Mouse (Mus musculus): ENCODE measurements around the gene Tcerg1l. TPM values are rescaled to one million over a fixed set of nuclear protein-coding genes. Genes with fewer than 3 reads are reported as not detected.

The Tcerg1l gene
- total RNA-seq, 4 experiments from 2014 or later = not detected

DNA sequence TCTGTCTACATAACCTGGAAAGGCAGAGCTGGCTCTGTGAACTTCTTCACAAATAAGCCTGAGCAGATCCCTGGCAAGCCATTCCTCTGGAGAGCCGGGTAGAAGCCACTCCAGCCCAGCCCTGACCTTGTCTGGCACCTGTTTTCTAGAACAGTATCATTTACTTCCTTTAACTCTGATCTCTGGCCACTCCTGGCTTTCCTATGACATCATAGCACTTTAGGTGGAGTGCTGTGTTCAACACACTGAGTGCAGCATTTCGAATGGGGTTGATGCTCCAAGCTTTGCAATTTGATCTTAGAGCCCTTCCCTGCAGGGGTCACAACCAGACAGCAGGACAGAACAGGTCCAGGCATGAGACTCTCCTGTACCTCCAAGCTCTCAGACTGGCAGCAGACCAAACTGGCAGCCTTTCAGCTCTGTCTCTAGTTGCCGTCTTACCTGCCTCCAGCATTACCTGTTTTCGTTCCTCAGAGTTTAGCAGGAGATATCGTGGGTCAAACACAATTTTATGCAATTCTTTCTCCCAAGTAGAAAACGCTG lies 179.9 kb downstream of the Tcerg1l start:
- DNase-seq (ENCODE audit: low spot score in 2 of 2) = no peak

DNA sequence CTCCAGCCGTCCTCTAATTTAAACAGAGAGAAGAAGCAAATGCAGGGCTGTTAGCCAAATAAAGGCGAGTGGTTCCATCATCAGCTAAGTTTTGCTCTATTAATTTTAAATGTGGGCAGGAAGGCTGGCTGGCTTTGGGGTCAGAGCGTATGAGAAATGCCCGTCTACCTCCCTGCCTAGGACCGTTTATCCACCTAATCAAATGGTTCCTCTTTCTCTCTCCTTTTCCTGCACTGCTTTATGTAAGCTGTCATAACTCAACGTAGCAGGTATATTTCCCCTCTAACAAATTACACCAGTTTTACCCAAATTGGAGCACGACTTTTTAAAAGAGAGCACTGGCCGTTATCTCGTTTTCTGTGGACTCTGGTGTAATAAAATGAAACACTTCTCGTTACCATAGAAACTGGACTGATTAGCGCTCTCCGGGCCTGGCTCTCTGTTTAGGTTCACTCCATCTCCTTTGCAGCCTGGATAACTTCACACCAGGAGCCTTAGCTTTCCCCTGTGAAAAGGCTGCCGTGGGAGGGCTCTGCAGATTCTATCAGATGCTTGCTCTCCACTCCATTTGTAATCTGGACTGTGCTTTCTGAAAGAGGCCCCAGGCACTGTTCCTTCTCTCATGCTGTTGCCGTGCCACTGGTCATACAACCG lies 182.2 kb downstream of the Tcerg1l start:
- DNase-seq (ENCODE audit: low spot score in 2 of 2) = no peak

DNA sequence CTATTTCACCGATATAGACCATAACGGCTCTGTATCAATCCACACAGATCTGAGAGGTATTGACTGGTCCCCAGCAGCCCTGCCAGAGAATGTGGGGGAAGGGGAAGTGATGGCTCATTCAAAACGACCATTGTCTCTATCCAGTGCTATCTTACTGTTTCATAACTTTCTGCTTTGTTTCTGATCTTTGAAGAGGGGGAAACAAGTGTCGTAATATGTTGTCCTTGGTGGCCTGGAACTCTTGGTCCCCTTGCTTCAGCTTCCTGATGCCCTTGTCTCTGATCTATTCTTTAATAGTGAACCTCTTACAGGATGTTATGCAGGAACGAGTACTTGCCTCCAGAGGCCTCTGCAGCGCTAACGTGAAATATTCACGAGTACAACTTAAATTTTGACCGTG lies 182.8 kb downstream of the Tcerg1l start:
- no peak for DNase-seq (ENCODE audit: low spot score in 2 of 2)

DNA sequence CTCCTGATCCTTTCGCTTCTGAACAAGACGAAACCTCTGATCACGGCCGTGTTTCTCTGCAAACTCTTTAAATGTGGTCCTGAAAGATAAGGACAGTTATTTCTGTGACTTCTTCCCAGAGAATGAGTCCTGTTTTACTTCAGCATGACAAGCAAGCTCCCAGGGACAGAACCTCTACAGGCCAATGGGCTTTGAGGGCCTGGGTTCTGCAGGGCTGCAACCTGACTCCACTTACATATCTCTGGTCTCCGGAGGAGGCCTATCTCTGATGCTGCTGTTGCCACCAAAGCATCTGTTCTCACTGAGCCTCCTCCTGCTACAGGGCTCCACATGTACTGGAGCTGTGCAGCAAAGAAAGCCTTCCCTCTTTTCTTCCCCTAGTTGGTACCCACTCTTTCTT lies 187.8 kb downstream of the Tcerg1l start:
- DNase-seq (ENCODE audit: low spot score in 2 of 2) = no peak

DNA sequence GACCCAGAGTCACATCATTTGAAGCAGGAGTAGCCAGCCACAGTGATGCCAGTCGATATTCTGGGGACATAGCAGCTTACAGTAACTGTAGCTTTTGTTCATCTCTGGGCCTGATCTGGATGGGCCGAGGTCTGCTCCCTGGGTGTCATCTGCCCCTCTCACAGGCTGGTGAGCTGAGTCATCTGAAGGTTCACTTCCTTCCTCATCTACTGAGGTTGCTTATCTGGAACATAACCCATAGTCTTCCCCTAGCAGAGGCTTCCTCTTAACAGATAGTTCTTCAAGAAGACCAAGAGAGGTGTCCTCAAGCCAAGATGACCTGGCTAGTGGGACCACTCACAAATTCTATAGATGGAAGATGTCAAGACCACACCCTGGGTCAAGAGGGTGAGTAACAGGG lies 192.4 kb downstream of the Tcerg1l start:
- DNase-seq (ENCODE audit: low spot score in 2 of 2) = no peak

DNA sequence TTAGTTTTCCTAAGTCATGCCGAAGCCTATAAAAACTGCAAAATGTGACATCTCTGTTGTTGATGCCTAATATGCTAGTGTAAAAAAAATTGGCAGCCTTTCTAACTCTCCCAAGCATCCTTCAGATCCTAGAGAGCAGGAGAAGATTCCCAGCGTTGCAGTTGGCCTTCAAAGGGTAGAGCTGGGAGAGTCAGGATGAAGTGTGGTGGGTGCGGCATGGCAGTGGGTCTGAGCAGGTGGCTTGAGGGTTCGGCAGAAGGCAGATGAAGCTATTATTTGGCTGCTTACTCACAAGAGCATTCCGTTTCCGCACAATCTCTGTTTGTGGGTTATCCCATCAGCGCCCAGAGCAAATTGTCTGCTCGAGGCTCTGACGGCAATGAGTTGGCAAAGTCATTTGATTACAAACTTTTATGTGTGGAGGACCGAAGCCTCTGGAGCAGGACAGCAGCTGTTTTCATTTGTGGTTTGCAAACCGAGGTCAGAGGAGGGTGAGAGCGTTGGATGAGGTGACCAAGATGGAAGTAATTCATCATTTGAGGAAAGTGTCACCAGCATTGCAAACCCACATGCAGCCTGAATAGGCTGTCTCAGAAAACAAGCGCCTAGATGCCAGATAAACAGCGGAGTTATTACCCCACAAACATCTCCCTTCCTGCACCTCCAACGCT lies 195.2 kb downstream of the Tcerg1l start:
- DNase-seq (ENCODE audit: low spot score in 2 of 2) = no peak

DNA sequence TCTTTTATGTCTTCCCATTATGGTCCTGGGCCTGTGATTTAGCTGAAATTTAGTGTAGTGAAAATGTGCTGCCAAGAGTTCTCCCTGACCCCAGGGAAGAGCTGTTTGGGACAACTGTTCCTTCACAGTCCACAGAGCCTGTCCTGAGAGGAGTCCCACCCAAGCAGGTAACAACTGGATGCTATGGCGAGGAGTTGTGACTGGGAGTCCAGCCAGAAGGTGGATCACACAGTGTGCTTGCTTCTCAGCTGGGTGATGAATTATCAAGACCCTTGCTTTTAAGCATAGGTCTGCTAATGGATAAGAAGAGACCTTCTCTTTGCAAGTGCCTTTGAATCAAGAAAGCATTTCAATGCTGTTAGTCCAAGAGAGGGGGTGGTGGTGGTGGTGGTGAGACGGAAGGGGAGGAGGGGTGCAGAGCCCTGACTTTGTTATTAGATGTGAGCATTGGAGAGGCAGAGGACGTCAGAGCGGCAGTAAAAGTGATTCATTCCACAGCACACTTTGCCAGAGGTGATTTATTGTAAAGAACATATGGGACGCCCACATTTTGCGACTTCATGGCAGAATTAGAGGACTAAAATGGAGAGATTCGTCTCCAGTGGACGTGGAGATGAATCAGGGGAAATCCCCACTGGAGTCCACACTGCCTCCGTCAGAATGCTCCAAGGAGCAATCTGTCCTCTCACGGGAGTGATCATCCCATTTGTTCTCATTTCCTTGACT lies 198.0 kb downstream of the Tcerg1l start:
- no peak for DNase-seq (ENCODE audit: low spot score in 2 of 2)

DNA sequence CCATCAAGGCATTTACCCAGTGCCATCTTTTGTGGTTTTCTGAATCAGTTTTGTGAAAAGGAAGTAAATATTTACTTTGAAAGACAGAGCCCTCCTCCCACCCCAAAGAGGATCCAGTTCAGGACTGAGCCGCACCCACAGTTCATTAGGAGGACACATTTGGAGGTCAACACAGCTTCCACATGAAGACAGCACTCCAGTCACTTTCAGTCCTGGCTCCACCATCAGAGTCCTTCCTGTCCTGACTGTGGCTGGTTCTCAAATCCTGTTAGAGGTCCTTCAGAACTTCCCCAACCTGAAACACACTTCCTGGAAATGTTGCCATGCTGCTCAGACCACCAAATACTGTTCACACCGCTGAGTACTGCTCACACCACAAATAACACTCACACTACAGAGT lies 201.4 kb downstream of the Tcerg1l start:
- no peak for DNase-seq (ENCODE audit: low spot score in 2 of 2)

DNA sequence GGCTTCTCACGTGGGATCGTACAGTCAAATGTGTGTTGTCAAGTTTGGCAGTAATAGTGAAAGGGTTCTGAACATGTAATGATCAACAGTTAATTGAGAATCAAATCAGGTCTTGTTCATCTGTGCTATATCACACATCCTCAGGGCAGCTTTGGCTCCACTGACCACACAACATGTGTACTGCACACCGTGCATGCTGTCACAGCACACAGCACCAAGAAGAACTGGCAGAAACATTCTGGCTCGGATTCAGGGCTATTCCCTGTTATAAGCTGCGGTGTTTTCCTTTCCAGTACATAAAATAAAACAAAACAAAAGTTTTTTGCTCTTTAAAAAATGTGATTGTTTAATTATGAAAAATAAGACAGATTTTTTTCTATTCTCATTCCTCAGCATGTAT lies 213.3 kb downstream of the Tcerg1l start:
- no peak for DNase-seq (ENCODE audit: low spot score in 2 of 2)

DNA sequence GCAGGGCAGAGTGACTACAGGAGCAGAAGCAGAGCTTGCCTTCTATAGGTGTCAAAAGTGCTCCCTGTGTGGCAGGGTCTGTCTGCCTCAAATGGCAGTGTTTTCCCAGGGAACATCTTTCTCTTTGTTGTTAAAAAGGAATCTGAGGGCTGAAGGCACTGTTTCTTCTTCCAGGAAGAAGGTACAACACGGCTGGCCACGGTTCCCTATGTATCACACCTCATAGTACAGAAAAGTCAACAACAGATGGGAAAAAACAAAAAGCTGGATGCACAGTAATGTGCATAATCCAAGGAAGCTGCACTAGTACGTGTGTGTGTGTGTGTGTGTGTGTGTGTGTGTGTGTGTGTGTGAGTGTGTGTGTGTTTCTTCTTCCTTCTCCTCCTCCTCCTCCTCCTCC lies 215.3 kb downstream of the Tcerg1l start:
- DNase-seq (ENCODE audit: low spot score in 2 of 2) = no peak

DNA sequence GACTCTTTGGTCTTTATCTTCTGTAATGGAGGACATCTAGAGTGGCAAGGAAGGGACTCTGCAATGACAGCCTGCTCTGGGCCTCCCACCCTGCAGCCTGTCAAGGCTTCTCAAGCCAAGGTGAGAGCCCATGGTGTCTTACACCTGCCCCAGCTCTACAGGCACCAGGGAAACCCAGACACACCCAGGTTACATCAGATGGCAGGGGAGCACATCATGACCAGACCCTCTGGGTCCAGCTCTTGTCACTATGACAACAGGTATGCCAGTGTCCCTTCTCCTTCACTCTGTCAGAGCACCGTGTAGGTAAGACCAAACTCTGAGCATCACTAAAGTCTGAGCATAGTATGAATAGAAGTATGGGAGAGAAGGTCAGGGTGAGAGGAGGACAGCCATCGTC lies 218.9 kb downstream of the Tcerg1l start:
- no peak for DNase-seq (ENCODE audit: low spot score in 2 of 2)

DNA sequence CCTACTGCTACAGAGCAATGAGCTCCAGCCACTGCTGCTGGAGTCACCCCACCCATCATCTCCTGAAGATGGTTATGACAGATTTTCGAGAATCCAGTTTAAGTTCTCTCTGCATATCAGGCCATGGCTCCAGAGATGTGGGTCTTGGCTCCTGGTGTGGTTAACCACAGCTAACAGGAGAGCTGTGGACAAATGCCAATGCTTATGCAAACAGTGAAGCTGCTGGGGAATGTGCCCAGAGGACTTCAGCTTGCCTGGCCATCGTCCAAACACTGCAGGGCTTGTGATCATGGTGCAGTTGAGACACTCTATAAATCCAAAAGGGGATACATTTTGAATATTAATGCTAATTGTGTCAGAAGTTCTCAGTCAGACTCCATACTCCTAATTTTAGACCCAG lies 221.5 kb downstream of the Tcerg1l start:
- no peak for DNase-seq (ENCODE audit: low spot score in 2 of 2)

DNA sequence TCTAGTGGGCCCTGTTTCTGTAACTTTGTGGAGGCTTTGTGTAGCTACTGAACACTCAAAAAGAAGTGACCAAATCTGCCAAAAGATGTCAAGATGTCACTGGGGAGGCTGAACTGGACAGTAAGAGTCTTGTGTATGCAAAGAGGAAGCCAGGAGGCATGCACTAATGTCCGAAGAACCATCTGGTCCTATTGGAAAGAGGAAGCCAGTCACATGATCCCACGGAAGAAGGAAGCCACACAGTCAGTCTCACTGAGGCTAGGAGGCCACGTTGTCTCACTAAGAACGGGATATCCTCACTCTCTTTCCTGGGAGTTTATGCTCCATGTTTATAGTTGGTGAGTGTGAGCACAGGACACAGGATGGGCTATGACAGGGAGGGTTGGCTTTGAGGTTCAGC lies 227.1 kb downstream of the Tcerg1l start:
- no peak for DNase-seq (ENCODE audit: low spot score in 2 of 2)
